Mouse (Mus musculus): ENCODE measurements around the gene Pla2g2c. TPM values are rescaled to one million over a fixed set of nuclear protein-coding genes. Genes with fewer than 3 reads are reported as not detected.

The Pla2g2c gene
- polyA plus RNA-seq, 1 experiment from 2014 or later = not detected

GRCm38 (mm10) chr4:138748369-138749072 is 23.9 kb downstream of the Pla2g2c start:
- WGBS (ENCODE audit: insufficient replicate concordance) = 43% methylated on average over 8 of the region's 8 CpGs
- TF ChIP-seq EP300 (IDR thresholded peaks at IDR 0.05; ENCODE audit: low read depth) (no peak), CTCF (IDR thresholded peaks at IDR 0.05; ENCODE audit: low read depth) (peak; percentile 76)
- no peak for ATAC-seq

GRCm38 (mm10) chr4:138752603-138753002 is 28.0 kb downstream of the Pla2g2c start:
- ATAC-seq (no peak), DNase-seq (no peak)
- Histone ChIP-seq H3K4me3 (ENCODE audit: low read depth, low read length) (no peak overlapping the region), H3K4me1 (ENCODE audit: insufficient read depth) (no peaks in the 10 kb centered on the region), H3K36me3 (replicated peaks; ENCODE audit: insufficient read depth, low read length) (no peaks in the 10 kb centered on the region), H3K27me3 (ENCODE audit: insufficient read depth, low read length) (no peaks in the 10 kb centered on the region; the same call in 1 of the 2 replicates), H3K27ac (ENCODE audit: low read depth) (no peak overlapping the region), H3K9ac (replicated peaks) (no peak overlapping the region), H3K4me2 (ENCODE audit: low read depth, low read length) (no peak overlapping the region), H3K9me3 (ENCODE audit: low read length) (no peaks in the 10 kb centered on the region)
- WGBS (ENCODE audit: insufficient replicate concordance) = 90% methylated on average over 6 of the region's 6 CpGs
- TF ChIP-seq CTCF (IDR thresholded peaks at IDR 0.05; ENCODE audit: low read depth) (no peak), EP300 (IDR thresholded peaks at IDR 0.05; ENCODE audit: low read depth) (no peak)

More at GRCm38 (mm10) chr4:138748369-138749072, 23.9 kb downstream of the Pla2g2c start:
- Histone ChIP-seq H3K27me3 (ENCODE audit: insufficient read depth, low read length) (no peaks in the 10 kb centered on the region; the same call in 1 of the 2 replicates), H3K4me1 (ENCODE audit: insufficient read depth) (no peaks in the 10 kb centered on the region), H3K4me3 (ENCODE audit: low read depth, low read length) (no peak overlapping the region), H3K9ac (replicated peaks) (no peak overlapping the region), H3K36me3 (replicated peaks; ENCODE audit: insufficient read depth, low read length) (no peaks in the 10 kb centered on the region), H3K4me2 (ENCODE audit: low read depth, low read length) (no peak overlapping the region), H3K27ac (ENCODE audit: low read depth) (no peak overlapping the region), H3K9me3 (ENCODE audit: low read length) (no peaks in the 10 kb centered on the region)
- no peak for DNase-seq

- Histone ChIP-seq H3K4me3 (ENCODE audit: low read depth, low read length) (no peak overlapping the region), H3K27ac (ENCODE audit: low read depth) (no peak overlapping the region), H3K9me3 (ENCODE audit: low read length) (no peaks in the 10 kb centered on the region), H3K36me3 (replicated peaks; ENCODE audit: insufficient read depth, low read length) (no peaks in the 10 kb centered on the region), H3K27me3 (ENCODE audit: insufficient read depth, low read length) (no peaks in the 10 kb centered on the region; the same call in 1 of the 2 replicates), H3K4me1 (ENCODE audit: insufficient read depth) (no peaks in the 10 kb centered on the region), H3K9ac (replicated peaks) (no peak overlapping the region), H3K4me2 (ENCODE audit: low read depth, low read length) (no peak overlapping the region)
- 90% methylated on average over 3 of the region's 3 CpGs for WGBS (ENCODE audit: insufficient replicate concordance)
- ATAC-seq = no peak
- DNase-seq = no peak
- TF ChIP-seq CTCF (IDR thresholded peaks at IDR 0.05; ENCODE audit: low read depth) (no peak), EP300 (IDR thresholded peaks at IDR 0.05; ENCODE audit: low read depth) (no peak)
Measured at GRCm38 (mm10) chr4:138753608-138754007, 29.0 kb downstream of the Pla2g2c start.

- ATAC-seq = no peak
- H3K4me2 ChIP-seq (ENCODE audit: low read depth, low read length) = no peak overlapping the region
- H3K9ac ChIP-seq (replicated peaks) = no peak overlapping the region
- H3K9me3 ChIP-seq (ENCODE audit: low read length) = no peaks in the 10 kb centered on the region
- no peaks in the 10 kb centered on the region for H3K4me1 ChIP-seq (ENCODE audit: insufficient read depth)
- no peak for DNase-seq
- no peaks in the 10 kb centered on the region; the same call in 1 of the 2 replicates for H3K27me3 ChIP-seq (ENCODE audit: insufficient read depth, low read length)
- no peak overlapping the region for H3K27ac ChIP-seq (ENCODE audit: low read depth)
- no peak overlapping the region for H3K4me3 ChIP-seq (ENCODE audit: low read depth, low read length)
- WGBS (ENCODE audit: insufficient replicate concordance) = 69% methylated on average over 9 of the region's 9 CpGs
- TF ChIP-seq CTCF (IDR thresholded peaks at IDR 0.05; ENCODE audit: low read depth) (no peak), EP300 (IDR thresholded peaks at IDR 0.05; ENCODE audit: low read depth) (no peak)
- H3K36me3 ChIP-seq (replicated peaks; ENCODE audit: insufficient read depth, low read length) = no peaks in the 10 kb centered on the region
Measured at GRCm38 (mm10) chr4:138754432-138754831, 29.8 kb downstream of the Pla2g2c start.

GRCm38 (mm10) chr4:138755439-138755838 is 30.8 kb downstream of the Pla2g2c start:
- Histone ChIP-seq H3K4me1 (ENCODE audit: insufficient read depth) (no peaks in the 10 kb centered on the region), H3K9ac (replicated peaks) (no peak overlapping the region), H3K9me3 (ENCODE audit: low read length) (no peaks in the 10 kb centered on the region), H3K27me3 (ENCODE audit: insufficient read depth, low read length) (no peaks in the 10 kb centered on the region; the same call in 1 of the 2 replicates), H3K36me3 (replicated peaks; ENCODE audit: insufficient read depth, low read length) (no peaks in the 10 kb centered on the region), H3K4me3 (ENCODE audit: low read depth, low read length) (no peak overlapping the region), H3K4me2 (ENCODE audit: low read depth, low read length) (no peak overlapping the region), H3K27ac (ENCODE audit: low read depth) (no peak overlapping the region)
- TF ChIP-seq EP300 (IDR thresholded peaks at IDR 0.05; ENCODE audit: low read depth) (no peak), CTCF (IDR thresholded peaks at IDR 0.05; ENCODE audit: low read depth) (no peak)
- ATAC-seq (no peak), DNase-seq (no peak)
- 66% methylated on average over 4 of the region's 4 CpGs for WGBS (ENCODE audit: insufficient replicate concordance)

GRCm38 (mm10) chr4:138755983-138756382 is 31.4 kb downstream of the Pla2g2c start:
- no peak for ATAC-seq
- 80% methylated on average over 11 of the region's 11 CpGs for WGBS (ENCODE audit: insufficient replicate concordance)
- H3K9ac ChIP-seq (replicated peaks) = no peak overlapping the region
- no peaks in the 10 kb centered on the region for H3K4me1 ChIP-seq (ENCODE audit: insufficient read depth)
- H3K36me3 ChIP-seq (replicated peaks; ENCODE audit: insufficient read depth, low read length) = no peaks in the 10 kb centered on the region
- no peak overlapping the region for H3K27ac ChIP-seq (ENCODE audit: low read depth)
- H3K4me2 ChIP-seq (ENCODE audit: low read depth, low read length) = no peak overlapping the region
- DNase-seq = no peak
- H3K27me3 ChIP-seq (ENCODE audit: insufficient read depth, low read length) = no peaks in the 10 kb centered on the region
- H3K4me3 ChIP-seq (ENCODE audit: low read depth, low read length) = no peak overlapping the region
- TF ChIP-seq EP300 (IDR thresholded peaks at IDR 0.05; ENCODE audit: low read depth) (no peak), CTCF (IDR thresholded peaks at IDR 0.05; ENCODE audit: low read depth) (no peak)
- H3K9me3 ChIP-seq (ENCODE audit: low read length) = no peaks in the 10 kb centered on the region
